Mouse (Mus musculus) cerebellum, postnatal 10 days (tissue): ENCODE measurements around the gene Cwc22.
A peak's percentile ranks its signal among the peaks of the same experiment; 100 is the strongest.

Source experiments
- DNase-seq, 2 experiments: peaks; one replicate each; pipeline ENCODE4 v3.0.0; 2021; ENCODE audit warnings: mixed read lengths in 2 of 2

The Cwc22 gene

DNA sequence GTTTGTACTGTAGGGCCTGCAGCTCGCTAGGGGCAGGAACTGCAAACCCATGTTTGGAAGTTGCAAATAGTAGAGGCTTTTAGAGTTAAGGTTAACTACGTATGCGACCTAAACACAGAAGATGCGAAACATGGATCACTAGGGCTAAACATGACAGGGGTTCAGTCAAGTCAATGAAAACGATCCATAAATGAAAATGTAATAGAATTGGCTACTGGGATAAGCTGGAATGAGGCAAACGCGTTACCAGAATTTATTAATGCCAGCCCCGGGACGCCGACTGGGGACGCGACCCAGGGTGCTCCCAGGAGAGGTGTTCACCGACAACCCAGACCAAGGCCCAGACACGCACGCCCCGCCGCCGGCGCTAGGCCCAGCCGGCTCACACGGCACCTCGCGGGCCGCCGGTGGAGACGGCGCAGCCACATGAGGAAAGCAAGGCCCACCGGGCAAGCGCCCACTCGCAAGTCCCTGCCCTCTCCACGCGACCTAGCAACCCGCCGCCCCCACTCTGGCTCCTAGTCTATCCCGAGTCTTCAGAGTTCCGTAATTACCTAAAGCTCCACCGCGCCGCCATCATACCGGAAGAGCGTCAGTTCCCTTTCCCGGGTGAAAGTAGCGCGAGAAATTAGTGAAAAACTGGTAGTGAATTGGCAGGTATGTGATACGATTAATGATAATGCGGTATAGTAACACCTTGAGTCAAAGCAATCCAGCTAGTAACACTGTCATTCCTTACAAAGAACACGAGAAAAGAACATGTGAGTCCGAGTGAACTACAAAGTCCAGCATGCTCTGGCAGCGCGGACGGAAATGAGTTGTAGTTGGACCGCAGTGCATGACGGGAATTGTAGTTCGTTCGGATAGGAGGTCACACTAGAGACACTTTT lies at the start of gene Cwc22:
Gene Cwc22 (minus strand): TSS at position 780 of the 890 bp plus-strand sequence.
- DNase-seq: peak; percentile 97 to 98

DNA sequence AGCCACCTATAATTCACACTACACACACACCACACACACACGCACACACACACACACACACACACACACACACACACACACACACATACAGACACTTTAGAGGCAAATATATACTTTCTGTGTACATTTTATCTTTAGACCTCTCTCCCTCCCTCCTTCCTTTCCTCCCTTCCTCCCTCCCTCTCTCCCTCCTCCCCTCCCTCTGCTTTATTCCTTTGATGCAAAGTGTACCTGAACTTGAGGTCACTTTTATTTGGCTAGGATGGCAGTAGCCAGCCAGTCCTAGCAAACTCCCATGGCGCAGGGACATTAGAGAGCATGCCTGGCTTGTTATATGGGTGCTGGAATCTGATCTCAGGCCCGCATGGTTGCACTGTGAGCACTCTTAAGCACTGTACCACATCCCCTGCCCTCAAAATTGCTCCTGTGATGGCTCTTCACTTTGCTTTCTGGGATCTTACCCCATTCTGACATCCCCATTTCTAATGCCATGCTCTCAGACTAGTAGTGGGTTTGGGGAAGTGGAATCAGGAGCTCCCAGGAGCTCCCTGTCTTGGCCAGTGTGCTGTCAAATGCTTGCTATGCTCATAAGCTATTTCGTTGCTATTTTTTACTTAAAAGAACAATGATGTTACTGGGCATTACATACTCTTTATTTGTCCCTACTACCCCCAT lies 47.7 kb upstream of the Cwc22 start:
- DNase-seq: no peak

DNA sequence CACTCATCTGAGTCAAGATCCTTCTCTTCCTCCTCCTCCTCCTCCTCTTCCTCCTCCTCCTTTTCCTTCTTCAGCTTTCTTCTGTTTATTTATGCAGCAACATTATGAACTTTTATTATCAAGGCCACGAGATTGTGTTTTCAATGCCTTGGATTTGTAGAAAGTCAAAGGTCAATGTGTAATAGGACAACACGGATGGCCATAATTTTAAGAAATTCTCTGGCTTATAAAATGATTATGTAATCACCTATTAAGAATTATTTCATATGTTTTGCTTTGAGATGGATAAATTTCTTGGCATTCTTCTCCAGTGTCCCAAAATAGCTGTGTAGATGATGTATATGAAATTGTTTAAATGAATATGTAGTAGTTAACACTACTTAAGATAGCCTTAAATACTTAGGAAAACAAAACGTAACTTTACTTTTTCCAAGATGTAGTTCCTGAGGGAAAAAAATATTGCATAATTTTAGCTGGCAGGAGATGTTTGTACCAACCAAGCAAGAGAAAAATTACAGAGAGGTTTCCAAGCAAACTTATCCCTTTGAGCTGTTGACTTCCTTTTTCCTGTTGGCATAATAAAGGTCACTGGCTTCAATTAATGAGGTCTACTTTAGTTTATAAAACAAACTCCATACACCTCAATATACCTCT lies 46.9 kb upstream of the Cwc22 start:
- DNase-seq: no peak

DNA sequence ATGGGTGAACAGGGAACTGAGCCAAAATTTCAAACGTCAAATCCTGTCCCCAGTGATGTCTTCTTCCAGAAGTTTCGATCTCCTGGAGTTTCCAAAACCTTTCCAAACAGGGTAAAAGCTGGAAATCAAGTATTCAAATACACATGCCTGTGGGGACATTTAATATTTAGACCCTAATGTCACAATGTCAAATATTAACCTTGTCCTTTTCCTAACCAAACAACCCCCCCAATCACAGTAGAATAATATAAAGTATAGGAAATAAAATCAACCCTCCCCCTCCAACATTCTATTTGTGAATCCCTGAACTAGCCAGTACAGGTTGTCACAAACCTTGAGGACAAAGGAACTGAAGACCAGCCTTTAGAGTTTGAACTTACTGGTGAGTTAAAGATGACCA lies 44.6 kb upstream of the Cwc22 start:
- DNase-seq: no peak

DNA sequence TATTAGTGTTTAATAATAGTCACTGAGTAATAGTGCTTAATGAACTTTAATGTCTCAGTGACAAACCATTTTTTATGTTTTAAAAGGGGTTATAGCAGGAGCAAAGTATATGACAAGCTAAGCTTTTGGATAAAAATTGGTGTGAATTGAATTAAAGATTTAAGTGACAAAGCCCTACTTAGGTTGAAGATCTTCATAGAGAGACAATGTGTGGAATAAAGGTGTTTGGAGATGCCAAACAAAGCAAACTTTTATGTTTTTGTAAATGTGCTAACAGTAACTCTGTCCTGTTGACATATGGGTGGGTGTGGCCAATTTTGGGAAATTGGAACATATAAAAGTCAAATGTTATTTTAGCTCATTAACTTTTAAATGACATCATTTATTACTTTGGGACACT lies 43.9 kb upstream of the Cwc22 start:
- no peak for DNase-seq

DNA sequence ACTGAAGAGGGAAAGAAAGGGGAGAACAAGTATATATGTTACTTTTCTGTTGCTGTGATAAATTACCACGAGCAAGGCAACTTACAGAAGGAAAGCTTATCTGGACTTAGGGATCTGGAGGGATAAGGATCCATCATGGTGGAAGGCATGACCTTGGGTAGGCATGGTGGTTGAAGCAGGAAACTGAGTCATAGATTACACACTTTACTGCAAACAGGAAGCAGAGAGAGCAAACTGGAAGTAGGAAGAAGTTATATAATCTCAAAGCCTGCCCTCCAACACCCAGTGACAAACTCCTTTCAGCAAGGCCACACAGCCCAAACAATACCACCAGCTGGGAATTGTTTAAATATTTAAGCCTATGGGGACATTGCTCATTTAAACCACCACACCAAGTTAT lies 43.2 kb upstream of the Cwc22 start:
- DNase-seq: no peak

DNA sequence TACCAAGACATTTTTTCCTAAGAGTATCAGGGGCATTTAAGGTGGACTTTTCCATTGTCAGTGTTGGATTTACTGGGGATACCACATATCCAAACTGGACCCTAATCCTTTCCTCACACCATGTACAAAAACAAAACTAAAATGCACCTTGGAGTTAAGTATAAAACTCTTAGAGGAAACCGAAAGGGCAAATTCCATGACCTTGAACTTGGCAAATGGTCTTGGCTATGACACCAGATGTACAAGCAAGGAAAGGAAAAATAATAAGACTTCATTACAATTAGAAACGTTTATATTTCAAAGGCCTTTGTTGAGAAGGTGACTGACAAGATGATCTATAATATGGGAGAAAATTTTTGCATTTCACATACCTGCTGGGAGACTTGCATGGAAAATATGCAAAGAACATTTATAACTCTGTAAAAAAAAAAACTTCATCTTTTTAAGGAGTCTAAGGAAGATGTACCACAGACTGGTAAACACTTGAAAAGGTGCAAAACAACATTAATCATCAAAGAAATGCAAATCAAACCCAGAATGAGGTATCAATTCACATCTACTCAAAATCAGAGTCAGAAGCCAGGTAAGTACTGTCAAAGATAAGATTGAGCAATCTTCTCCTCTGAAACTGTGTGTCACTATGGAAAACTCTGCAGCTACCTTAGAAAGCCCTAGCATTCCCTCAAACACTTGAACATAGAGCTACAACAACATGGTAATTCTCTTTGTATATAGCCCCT lies 40.0 kb upstream of the Cwc22 start:
- DNase-seq: peak in 1 of 2 experiments; percentile 0

DNA sequence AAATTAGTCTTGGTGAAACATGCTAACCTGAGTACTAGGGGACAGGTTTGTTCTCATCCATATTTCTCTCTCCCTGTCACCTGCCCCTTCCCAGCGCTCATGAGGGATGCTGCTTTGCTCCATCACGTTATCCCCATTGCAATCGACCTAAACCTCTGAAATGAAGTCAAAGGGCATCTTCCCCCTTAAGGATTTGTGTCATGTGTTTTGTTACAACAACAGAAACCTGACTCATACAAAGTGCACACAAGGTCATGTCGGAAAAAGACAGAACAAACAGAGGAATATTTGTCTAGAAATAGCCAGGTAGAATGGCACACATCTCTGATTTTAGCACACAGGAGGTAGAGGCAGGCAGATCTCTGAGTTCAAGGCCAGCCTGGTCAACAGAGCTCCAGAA lies 38.0 kb upstream of the Cwc22 start:
- DNase-seq: peak in 1 of 2 experiments; percentile 0

DNA sequence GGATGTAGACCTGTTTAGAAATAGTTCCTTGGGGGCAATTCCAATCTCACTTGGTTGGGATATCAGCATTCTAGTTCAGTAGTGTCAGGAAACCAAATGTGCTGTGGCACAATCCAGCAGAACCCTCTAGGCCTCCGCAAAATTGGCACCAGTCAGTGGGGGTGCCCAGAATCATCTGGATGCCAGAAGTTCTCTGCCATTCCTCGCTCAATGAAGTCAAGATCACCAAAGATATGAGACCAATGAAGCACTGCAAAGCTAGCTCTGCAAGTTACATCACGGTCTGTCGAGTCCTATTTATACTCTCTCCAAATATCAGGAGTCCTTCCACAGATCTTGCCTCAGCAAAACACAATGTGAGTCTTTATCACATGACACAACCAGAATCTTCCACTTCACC lies 35.7 kb upstream of the Cwc22 start:
- DNase-seq: peak in 1 of 2 experiments; percentile 0

DNA sequence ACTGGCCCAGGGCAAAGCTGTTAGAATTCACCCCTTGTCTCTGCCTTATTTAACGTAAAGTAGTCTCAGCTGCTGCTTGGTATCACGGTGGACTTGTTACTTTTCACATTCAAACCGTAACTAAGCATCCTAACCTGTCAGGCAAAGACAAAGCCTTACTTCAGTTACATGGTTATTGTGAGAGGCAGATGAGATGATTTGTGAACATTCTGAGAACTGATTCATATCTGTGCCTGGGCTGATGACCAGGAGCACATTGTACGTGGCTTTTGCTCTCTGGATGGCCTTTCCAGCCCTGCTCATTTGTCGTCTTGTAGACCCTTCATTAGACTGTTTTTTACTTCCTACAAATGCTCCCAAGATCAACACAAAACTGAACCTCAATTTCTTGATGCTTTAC lies 34.5 kb upstream of the Cwc22 start:
- DNase-seq: peak in 1 of 2 experiments; percentile 0

DNA sequence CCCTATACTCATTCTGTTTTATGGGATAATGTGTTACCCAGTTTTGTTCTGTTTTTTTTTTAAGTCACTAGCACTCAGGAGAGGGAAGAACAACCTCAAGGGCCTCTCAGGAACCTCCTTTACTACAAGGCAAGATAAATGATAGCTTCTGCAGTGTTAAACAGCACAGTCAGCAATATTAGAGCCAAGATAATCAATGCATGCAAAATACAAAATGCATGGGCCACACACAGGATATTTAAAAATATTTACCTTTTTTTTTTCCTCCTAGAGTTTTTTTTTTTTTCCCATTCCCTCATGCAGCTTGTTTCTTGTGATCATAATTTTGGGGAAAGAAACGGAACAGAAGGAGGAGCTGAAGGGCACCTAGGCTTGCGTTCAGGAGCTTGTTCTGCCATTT lies 33.3 kb upstream of the Cwc22 start:
- DNase-seq: peak in 1 of 2 experiments; percentile 0

DNA sequence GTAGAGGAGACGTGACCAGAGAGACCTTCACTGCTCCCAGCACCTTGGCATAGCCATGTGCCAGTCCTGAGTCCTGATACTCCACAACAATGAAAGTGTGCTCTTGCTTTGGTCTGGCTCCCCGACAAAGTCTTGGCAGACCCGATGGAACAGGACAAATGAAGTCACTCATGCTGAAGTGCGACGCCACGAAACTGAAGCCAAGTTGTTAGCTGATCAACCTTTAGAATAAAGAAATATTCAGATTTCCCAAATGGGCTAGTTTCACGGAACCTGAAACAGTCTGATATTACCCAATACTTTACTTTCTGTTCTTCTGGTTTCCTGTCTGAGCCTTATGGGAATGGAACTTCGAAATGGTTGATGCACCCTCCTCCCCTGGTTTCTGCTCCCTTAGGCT lies 32.9 kb upstream of the Cwc22 start:
- DNase-seq: peak in 1 of 2 experiments; percentile 0

DNA sequence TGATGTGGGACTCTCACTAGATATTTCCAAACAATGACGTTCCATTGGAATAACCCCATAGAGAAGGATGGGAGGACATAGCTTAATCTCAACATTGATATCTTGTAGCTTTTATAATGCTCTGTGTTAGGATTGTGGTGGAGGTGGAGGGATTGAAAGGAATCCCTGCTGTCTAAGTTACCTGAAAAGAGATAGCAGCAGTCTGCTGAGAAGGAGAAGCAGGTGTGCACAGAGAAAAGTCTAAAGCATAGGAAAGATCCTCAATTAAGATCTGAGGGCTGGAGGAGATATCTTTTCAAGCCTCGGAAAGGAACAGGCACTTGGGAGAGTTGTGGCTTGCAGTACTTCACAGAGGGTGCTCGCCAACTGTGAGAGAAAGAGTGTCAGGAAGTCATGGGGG lies 32.1 kb upstream of the Cwc22 start:
- no peak for DNase-seq

DNA sequence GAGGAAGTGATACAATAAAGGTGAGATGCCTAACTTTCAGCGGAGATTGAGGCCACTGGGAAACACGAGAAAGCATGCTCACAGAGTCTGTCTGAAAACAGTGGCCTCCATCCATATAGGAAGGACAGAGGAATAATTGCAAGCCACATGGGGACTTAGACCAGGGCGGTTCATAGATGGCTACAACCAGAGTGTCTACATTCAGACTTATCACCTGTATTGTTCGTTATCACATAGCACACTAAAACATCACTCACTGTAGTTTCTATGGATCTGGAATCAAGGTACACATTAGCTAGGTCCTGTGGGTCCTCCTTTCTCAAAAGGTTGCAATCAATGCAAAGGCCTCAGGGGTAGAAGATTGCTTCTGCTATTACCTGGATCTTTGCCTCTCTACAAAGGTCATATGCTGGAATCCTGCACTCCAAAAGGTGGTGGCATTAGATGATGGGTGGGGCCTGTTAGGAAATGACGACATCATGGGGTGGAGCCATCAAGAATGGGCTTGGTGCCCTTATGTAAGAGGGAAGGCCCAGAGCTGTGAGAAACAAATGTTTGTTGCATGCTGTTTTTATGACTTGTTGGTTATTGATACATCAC lies 30.2 kb upstream of the Cwc22 start:
- DNase-seq: peak in 1 of 2 experiments; percentile 0

DNA sequence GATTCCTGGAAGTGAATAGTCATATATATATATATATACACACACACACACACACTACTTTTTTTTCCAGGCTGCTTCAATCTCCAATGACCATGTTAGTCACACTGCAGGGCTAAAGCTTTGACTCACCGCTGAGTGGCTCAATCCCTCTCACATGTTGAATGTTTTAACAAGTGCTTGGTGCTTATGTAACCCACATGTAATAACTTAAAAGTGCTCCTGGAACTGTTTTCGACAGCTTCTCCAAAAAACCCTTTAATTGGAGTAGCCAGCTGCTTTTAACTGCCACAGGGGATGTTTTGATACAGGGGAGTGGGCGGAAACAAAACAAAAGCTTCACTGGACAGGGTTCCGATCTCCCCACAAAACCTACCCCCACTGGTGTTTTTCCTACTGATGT lies 29.4 kb upstream of the Cwc22 start:
- peak in 1 of 2 experiments; percentile 0 for DNase-seq

DNA sequence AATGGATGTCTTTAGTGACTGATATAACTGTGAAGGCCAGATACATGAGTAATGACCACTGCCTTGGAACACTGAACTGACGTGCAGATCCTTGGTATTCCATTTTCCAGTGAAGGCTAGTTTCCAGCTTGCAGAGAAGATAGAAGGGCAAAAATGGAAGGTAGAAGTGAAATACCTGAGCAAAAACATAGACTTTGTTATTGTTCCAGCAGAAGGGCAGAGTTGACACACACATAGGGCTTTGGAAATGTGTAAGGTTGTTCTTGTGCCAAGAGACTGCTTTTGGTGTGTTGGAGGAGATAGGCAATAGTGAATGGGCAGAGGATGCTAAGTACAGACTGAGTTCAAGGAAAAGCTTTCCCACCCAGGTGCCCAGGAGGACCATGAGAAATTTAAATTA lies 28.8 kb upstream of the Cwc22 start:
- peak in 1 of 2 experiments; percentile 0 for DNase-seq

DNA sequence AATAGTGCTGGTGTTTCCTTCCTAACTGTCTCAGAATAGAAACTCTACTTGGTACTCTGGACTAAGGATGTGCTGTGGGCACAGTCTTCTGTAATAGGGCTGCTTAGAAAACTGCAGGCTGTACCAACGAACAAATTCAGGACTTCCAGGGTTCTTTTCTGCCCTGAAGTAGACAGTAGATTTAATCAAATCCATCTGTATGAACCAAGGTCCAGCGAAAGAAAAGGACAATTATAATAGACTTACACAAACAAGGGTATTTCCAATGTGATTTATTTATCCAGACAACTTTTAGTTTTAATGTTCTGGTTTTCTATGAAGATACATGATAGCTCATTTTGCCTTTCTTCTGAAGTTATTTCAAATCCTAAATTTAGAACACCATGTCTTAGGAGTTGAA lies 28.2 kb upstream of the Cwc22 start:
- peak in 1 of 2 experiments; percentile 0 for DNase-seq

DNA sequence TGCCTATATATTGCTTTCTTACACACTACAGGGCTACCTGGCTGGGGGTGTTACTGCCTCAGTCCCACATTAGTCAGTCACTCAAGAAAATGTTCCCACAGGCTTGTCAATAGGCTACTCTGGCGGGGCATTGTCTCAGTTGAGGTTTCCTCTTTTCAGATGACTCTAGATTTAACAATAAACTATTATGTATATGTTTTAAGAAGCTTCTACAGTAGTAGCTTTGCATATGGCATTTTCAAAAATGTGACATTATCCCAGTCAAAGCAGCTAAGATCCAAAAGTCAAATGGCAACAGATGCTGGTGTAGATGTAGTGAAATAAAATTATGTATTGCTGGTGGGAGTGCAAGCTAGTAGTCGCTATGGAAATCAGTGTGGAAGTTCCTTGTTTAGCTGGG lies 27.1 kb upstream of the Cwc22 start:
- peak in 1 of 2 experiments; percentile 0 for DNase-seq

DNA sequence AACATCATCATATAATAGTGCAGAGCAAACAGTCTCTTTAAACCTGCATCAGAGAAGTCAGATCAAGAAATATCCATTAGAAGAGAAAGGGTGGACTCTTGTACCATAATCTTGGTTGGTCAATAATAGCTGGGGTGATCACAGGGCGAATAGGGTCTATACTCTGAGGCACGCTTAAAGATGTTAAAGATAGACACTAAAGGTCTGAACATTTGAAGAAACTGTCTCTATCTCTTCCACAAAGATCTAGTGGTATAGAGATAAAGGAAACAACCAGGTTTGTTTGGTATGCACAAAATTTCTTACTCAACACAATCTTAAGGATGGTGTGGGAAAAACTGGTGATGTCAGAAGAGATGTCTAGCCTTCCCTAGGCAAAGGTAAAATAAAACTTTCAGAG lies 26.4 kb upstream of the Cwc22 start:
- DNase-seq: peak in 1 of 2 experiments; percentile 0

DNA sequence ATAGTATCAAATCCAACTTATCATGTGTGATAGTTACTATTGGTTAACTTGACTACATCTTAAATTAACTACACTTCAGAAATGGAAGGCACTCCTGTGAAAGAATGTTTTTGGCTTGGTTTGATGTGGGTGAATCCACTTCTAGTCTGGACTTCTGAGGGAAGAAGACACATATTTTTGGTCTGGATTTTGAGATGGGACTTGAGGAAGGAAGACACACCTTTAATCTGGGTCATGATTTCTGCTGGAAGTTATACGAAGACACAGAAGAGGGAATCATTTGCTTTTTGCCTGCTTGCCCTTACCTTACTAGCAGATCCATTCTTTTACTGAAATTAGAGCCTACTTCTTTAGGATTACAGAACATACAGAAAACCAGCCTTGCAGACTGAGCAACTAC lies 25.7 kb upstream of the Cwc22 start:
- peak in 1 of 2 experiments; percentile 0 for DNase-seq

DNA sequence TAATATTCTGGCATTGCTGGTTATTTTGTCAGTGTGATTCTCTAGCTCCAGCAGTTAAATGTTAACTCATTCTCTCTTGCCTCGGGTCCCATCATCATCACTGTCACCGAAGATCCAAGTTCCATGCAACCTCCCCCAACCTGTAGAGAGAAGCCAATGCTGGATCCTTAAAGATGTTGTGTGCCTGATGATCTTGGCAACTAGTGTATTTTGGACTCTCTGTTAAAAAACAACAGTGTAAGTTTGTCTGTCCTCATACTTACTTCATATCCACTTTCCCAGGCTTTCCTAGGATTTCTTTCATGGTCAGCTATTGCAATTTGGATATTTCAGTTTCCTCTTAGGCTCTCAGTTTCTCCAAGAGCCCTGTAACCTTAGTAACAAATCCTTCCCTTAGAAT lies 25.2 kb upstream of the Cwc22 start:
- no peak for DNase-seq

DNA sequence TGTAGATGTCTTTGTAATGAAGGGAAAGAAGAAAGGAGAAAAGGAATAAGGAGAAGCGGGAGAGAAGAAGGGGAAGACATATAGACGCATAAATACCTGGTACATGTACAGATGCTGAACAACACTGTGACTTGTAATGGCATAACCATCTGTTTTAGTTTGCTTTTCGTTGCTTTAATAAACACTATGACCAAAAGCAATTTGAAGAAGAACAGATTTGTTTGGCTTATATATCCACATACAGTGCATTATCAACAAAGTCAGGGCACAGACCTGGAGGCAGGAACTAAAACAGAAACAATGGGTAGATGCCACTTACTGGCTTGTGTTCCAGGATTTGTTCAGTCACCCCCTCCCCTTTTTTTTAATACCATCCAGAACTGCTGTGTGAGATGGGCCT lies 24.4 kb upstream of the Cwc22 start:
- DNase-seq: no peak
